Mouse (Mus musculus): ENCODE measurements at regions not wholly inside any gene's neighbourhood (a gene's known extent, or its start where the extent isn't known, plus 50 kb on each side); places are given as distances from the start of the nearest gene placed in this dataset.

DNA sequence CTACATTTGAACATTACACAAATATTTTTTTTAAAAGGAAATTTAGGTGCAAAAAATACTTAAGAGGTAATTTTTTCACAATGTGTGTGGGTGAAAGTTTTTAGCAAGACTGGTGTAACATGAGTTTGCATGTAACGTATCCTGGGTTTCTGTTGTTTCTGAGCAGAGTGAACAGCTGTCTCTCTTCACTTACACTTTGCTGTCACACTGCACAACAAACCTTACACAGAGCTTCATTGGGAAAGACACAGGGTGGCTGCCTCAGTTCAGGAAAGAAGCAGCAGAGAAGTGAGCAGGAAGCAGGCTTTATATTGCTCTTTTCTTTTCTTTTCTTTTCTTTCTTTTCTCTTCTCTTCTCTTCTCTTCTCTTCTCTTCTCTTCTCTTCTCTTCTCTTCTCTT, 617.1 kb upstream of the Gm38303 start:
- no peak for TF ChIP-seq CTCF (IDR thresholded peaks at IDR 0.05; ENCODE audit: borderline replicate concordance, extremely low read depth, insufficient read depth, insufficient read length)
- no peak for TF ChIP-seq POLR2A (IDR thresholded peaks at IDR 0.05; ENCODE audit: borderline replicate concordance, extremely low read depth, insufficient read depth, insufficient read length, poor library complexity, severe bottlenecking)

Data from brain, embryonic 14.5 days (tissue).